Mouse (Mus musculus) cerebellum, postnatal 4 days (tissue): ENCODE results near the gene Zfp976.
"Not testable (repeated sequence)": the region's sequence is repeated elsewhere in the genome, so short reads cannot be mapped to it uniquely, and the experiment has no call there.

Experiments
- DNase-seq, 2 experiments: peaks; one replicate each; pipeline ENCODE4 v3.0.0; 2022; ENCODE audit warnings: low spot score in 2 of 2, mixed read lengths in 1 of 2

Zfp976 gene

GRCm38 (mm10) chr7:42642152-42643115, at the start of gene Zfp976:
Gene Zfp976 (minus strand): TSS chr7:42642588.
- peak in 1 of 2 experiments; percentile 38 for DNase-seq

- DNase-seq = not testable (repeated sequence)
These were observed 37.7 kb upstream of the Zfp976 start for GRCm38 (mm10) chr7:42680081-42680480.

- not testable (repeated sequence) for DNase-seq
These were observed 37.3 kb upstream of the Zfp976 start for GRCm38 (mm10) chr7:42679646-42680045.

GRCm38 (mm10) chr7:42660140-42660539, 17.8 kb upstream of the Zfp976 start:
- DNase-seq = not testable (repeated sequence)

GRCm38 (mm10) chr7:42655211-42655610, 12.8 kb upstream of the Zfp976 start:
- DNase-seq = not testable (repeated sequence)

- DNase-seq = not testable (repeated sequence)
These were observed 782 bp upstream of the Zfp976 start for GRCm38 (mm10) chr7:42643120-42643620.

- DNase-seq = not testable (repeated sequence)
These were observed 11.4 kb downstream of the Zfp976 start for GRCm38 (mm10) chr7:42631031-42631430.

GRCm38 (mm10) chr7:42595666-42596065, 46.7 kb downstream of the Zfp976 start:
- DNase-seq = not testable (repeated sequence)

- not testable (repeated sequence) for DNase-seq
These were observed 50.0 kb downstream of the Zfp976 start, which contains the start of gene Zfp977 for GRCm38 (mm10) chr7:42592413-42592812. Gene Zfp977 (minus strand): TSS chr7:42592547.

GRCm38 (mm10) chr7:42591311-42591710, 51.1 kb downstream of the Zfp976 start:
- not testable (repeated sequence) for DNase-seq

GRCm38 (mm10) chr7:42578488-42578887, 63.9 kb downstream of the Zfp976 start, which contains the start of gene Gm21028:
Gene Gm21028 (minus strand): TSS chr7:42578588.
- no peak for DNase-seq
